8 mouse cellular contexts compared by ENCODE assay signal in the genomic region with DNA sequence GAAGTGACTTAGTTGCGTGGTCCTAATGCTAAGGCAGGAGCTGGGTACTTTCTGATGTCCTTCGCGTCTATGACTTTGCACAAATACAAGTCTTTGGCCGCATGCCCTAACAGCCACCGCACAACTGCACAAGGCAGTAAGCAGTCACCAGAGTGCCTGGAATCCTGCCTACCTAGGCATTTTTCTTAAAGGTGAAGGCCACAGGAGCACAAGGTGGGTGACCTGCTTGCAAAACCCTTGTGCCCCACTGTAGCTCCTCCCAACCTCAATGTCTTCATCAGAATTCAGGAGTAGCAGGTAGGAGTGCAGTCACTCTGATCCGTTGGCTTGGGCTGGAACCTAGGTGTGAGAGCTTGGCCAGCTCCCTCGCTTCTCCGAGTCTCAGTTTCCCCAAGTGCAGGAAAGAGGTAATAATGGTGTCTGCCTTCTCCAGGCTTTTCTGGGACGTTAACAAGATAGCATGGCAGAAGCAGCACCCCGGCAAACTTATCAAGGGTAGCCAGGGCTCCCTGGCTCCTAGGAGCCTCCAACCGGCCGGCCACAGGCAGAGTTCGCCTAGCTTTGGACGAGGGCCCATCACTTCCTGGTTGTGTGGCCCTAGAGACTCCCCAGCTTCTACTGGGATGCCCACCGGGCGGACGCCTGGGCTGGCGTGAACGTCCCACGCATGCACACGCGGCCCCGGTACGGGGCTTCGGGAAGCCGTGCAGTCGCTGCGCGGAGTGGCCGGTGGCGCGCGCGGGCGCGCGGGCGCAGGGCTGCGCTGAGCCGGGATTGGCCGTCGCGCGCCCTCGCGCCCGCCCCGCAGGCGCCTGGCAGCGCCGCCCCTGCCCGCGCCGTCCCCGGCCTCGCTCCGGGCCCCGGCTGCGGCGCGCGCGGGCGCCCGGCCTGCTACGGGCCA. TPM values are rescaled to one million over a fixed set of nuclear protein-coding genes. Genes with fewer than 3 reads are reported as not detected.
DNase-seq lines count a peak whose midpoint lies in the region; ATAC-seq and TF ChIP-seq lines count a peak whose summit lies in the region.

No protein-coding gene starts in this region.

- peak overlapping the region; percentile 24; the same call in 1 of the 2 replicates for H3K27ac ChIP-seq in cortical plate, adult 2 months (ENCODE audit: insufficient read depth, low read length)
- peak overlapping the region; percentile 96 for H3K27ac ChIP-seq in intestine, embryonic 16.5 days (ENCODE audit: low read length)
- peak overlapping the region; percentile 57 for H3K27ac ChIP-seq in midbrain, postnatal 0 days (ENCODE audit: low read depth, low read length)
- H3K27ac ChIP-seq in stomach, embryonic 16.5 days (ENCODE audit: low read length), result peak overlapping the region; percentile 97

- no peak for TF ChIP-seq CTCF in cortical plate, adult 2 months (IDR thresholded peaks at IDR 0.05; ENCODE audit: extremely low read depth, insufficient read depth, low read length)
- no peak for TF ChIP-seq CTCF in midbrain, postnatal 0 days (IDR thresholded peaks at IDR 0.05)

- H3K4me2 ChIP-seq in intestine, embryonic 16.5 days (ENCODE audit: low read depth, low read length), result peak overlapping the region; percentile 91
- H3K4me2 ChIP-seq in midbrain, postnatal 0 days (ENCODE audit: low read depth, low read length, poor library complexity, severe bottlenecking), result peak overlapping the region; percentile 90
- peak overlapping the region; percentile 74 for H3K4me2 ChIP-seq in stomach, embryonic 16.5 days (ENCODE audit: low read depth, low read length)

- H3K9me3 ChIP-seq in intestine, embryonic 16.5 days (ENCODE audit: control insufficient read depth, low read length), result no peaks in the 10 kb centered on the region
- H3K9me3 ChIP-seq in midbrain, postnatal 0 days (ENCODE audit: low read length), result no peaks in the 10 kb centered on the region
- H3K9me3 ChIP-seq in stomach, embryonic 16.5 days (replicated peaks; ENCODE audit: control insufficient read depth, low read length), result no peaks in the 10 kb centered on the region

- peak overlapping the region; percentile 51 for H3K4me3 ChIP-seq in cortical plate, adult 2 months (ENCODE audit: insufficient read depth, low read length)
- H3K4me3 ChIP-seq in intestine, embryonic 16.5 days (ENCODE audit: low read length), result peak overlapping the region; percentile 88
- H3K4me3 ChIP-seq in midbrain, postnatal 0 days (ENCODE audit: low read depth, low read length), result peak overlapping the region; percentile 90
- H3K4me3 ChIP-seq in stomach, embryonic 16.5 days (replicated peaks; ENCODE audit: low read length), result peak overlapping the region; percentile 82

- peak overlapping the region; percentile 91 for H3K9ac ChIP-seq in intestine, embryonic 16.5 days (ENCODE audit: low read depth, low read length)
- H3K9ac ChIP-seq in midbrain, postnatal 0 days (replicated peaks; ENCODE audit: low read length, poor library complexity, severe bottlenecking), result peak overlapping the region; percentile 97
- peak overlapping the region; percentile 97 for H3K9ac ChIP-seq in stomach, embryonic 16.5 days (ENCODE audit: low read length)

- H3K4me1 ChIP-seq in cortical plate, adult 2 months (ENCODE audit: control insufficient read depth, insufficient read depth, low read length), result peaks cover 5% of the 10 kb centered on the region; the same call in 1 of the 2 replicates
- peaks cover 28% of the 10 kb centered on the region for H3K4me1 ChIP-seq in intestine, embryonic 16.5 days (ENCODE audit: control insufficient read depth, insufficient read depth, low read length)
- peaks cover 12% of the 10 kb centered on the region; the same call in 1 of the 2 replicates for H3K4me1 ChIP-seq in midbrain, postnatal 0 days (ENCODE audit: insufficient read depth, low read length)
- H3K4me1 ChIP-seq in stomach, embryonic 16.5 days (ENCODE audit: control insufficient read depth, insufficient read depth, low read length), result peaks cover 26% of the 10 kb centered on the region

- 0 out of 2 replicates have a peak, but pooled peaks cover 8% of the 10 kb centered on the region for H3K36me3 ChIP-seq in intestine, embryonic 16.5 days (ENCODE audit: control insufficient read depth, insufficient read depth, low read length)
- peaks cover 20% of the 10 kb centered on the region; the same call in 1 of the 2 replicates for H3K36me3 ChIP-seq in midbrain, postnatal 0 days (ENCODE audit: insufficient read depth, low read length)
- H3K36me3 ChIP-seq in stomach, embryonic 16.5 days (ENCODE audit: control insufficient read depth, insufficient read depth, low read length), result no peaks in the 10 kb centered on the region; the same call in 1 of the 2 replicates

- no peaks in the 10 kb centered on the region for H3K27me3 ChIP-seq in intestine, embryonic 16.5 days (replicated peaks; ENCODE audit: control insufficient read depth, insufficient read depth, low read length)
- no peaks in the 10 kb centered on the region for H3K27me3 ChIP-seq in midbrain, postnatal 0 days (ENCODE audit: insufficient read depth, low read length)
- H3K27me3 ChIP-seq in stomach, embryonic 16.5 days (ENCODE audit: control insufficient read depth, insufficient read depth, low read length), result no peaks in the 10 kb centered on the region

- DNase-seq in 3134 (ENCODE audit: extremely low read depth, insufficient read length, low spot score) (peak; percentile 89), liver (peak; percentile 85)
- peak; percentile 53 to 78 for DNase-seq in gastrocnemius, postnatal 4 days (ENCODE audit: low spot score in 2 of 2)
- peak; percentile 88 for DNase-seq in midbrain, postnatal 0 days (ENCODE audit: low spot score)

- TF ChIP-seq POLR2A in cortical plate, adult 2 months (IDR thresholded peaks at IDR 0.05; ENCODE audit: extremely low read depth, insufficient read depth, low read length), result peak; percentile 64; the same call in 1 of the 2 replicates

- peak; percentile 74 for ATAC-seq in activated CD4-positive, CD25-positive, alpha-beta regulatory T cell, adult 4 months
- peak; percentile 83 for ATAC-seq in intestine, embryonic 16.5 days
- peak; percentile 87 for ATAC-seq in midbrain, postnatal 0 days (ENCODE audit: low FRiP score)
- peak; percentile 87 for ATAC-seq in stomach, embryonic 16.5 days (ENCODE audit: insufficient read depth, low FRiP score)

- WGBS in intestine, embryonic 16.5 days, result 4% methylated on average over 61 of the region's 66 CpGs
- WGBS in midbrain, postnatal 0 days, result 5% methylated on average over 61 of the region's 66 CpGs
- 5% methylated on average over 60 of the region's 66 CpGs for WGBS in stomach, embryonic 16.5 days

RNA-seq across cellular contexts. Expression of gene Kmt5a, which starts 5.2 kb away (rescaled TPM):
- 10 to 100 TPM; 23.4 to 26.8 TPM for polyA plus RNA-seq in activated CD4-positive, CD25-positive, alpha-beta regulatory T cell, adult 4 months (2017; shearing (Covaris generic))
- 51.9 and 54.9 TPM in 2 replicates for polyA plus RNA-seq in cortical plate, adult 2 months (2012; rRNA removed)
- total RNA-seq in gastrocnemius, postnatal 4 days (2021), result 10 to 100 TPM; 43.3 to 44.8 TPM
- 50.6 and 54.3 TPM in 2 replicates for polyA plus RNA-seq in intestine, embryonic 16.5 days (2015; fragmentation: Nextera tagmentation; extraction: Ambion mirVana)
- total RNA-seq in midbrain, postnatal 0 days (2014; rRNA removed), result 27.4 and 39.0 TPM in 2 replicates
- 13.3 and 15.3 TPM in 2 replicates for polyA plus RNA-seq in midbrain, postnatal 0 days (2015; fragmentation: Nextera tagmentation; extraction: Ambion mirVana)
- polyA plus RNA-seq in stomach, embryonic 16.5 days (2015; fragmentation: Nextera tagmentation; extraction: Ambion mirVana), result 50.4 and 51.7 TPM in 2 replicates

RNA-seq across cellular contexts. Expression of gene Sbno1, which starts 19.1 kb away (rescaled TPM):
- 100 to 1,000 TPM; 135 to 152 TPM for polyA plus RNA-seq in activated CD4-positive, CD25-positive, alpha-beta regulatory T cell, adult 4 months (2017; shearing (Covaris generic))
- polyA plus RNA-seq in cortical plate, adult 2 months (2012; rRNA removed), result 56.4 and 57.2 TPM in 2 replicates
- 10 to 100 TPM; 50.3 to 57.9 TPM for total RNA-seq in gastrocnemius, postnatal 4 days (2021)
- 78.6 and 83.7 TPM in 2 replicates for polyA plus RNA-seq in intestine, embryonic 16.5 days (2015; fragmentation: Nextera tagmentation; extraction: Ambion mirVana)
- 41.0 and 54.5 TPM in 2 replicates for total RNA-seq in midbrain, postnatal 0 days (2014; rRNA removed)
- polyA plus RNA-seq in midbrain, postnatal 0 days (2015; fragmentation: Nextera tagmentation; extraction: Ambion mirVana), result 68.9 and 80.4 TPM in 2 replicates
- 70.4 and 76.1 TPM in 2 replicates for polyA plus RNA-seq in stomach, embryonic 16.5 days (2015; fragmentation: Nextera tagmentation; extraction: Ambion mirVana)

RNA-seq across cellular contexts. Expression of gene Rilpl2, which starts 33.3 kb away (rescaled TPM):
- polyA plus RNA-seq in activated CD4-positive, CD25-positive, alpha-beta regulatory T cell, adult 4 months (2017; shearing (Covaris generic)), result 10 to 100 TPM; 69.3 to 73.3 TPM
- 26.9 and 27.1 TPM in 2 replicates for polyA plus RNA-seq in cortical plate, adult 2 months (2012; rRNA removed)
- 10 to 100 TPM; 10.3 to 12.8 TPM for total RNA-seq in gastrocnemius, postnatal 4 days (2021)
- polyA plus RNA-seq in intestine, embryonic 16.5 days (2015; fragmentation: Nextera tagmentation; extraction: Ambion mirVana), result 55.1 and 55.4 TPM in 2 replicates
- total RNA-seq in midbrain, postnatal 0 days (2014; rRNA removed), result 32.3 and 38.6 TPM in 2 replicates
- polyA plus RNA-seq in midbrain, postnatal 0 days (2015; fragmentation: Nextera tagmentation; extraction: Ambion mirVana), result 33.8 and 34.3 TPM in 2 replicates
- 27.4 and 32.0 TPM in 2 replicates for polyA plus RNA-seq in stomach, embryonic 16.5 days (2015; fragmentation: Nextera tagmentation; extraction: Ambion mirVana)

RNA-seq across cellular contexts. Expression of gene Snrnp35, which starts 38.0 kb away (rescaled TPM):
- polyA plus RNA-seq in activated CD4-positive, CD25-positive, alpha-beta regulatory T cell, adult 4 months (2017; shearing (Covaris generic)), result 10 to 100 TPM in 1 of 2 experiments, 1 to 10 TPM in 1; 5.0 to 12.3 TPM
- 11.5 TPM in 2 replicates for polyA plus RNA-seq in cortical plate, adult 2 months (2012; rRNA removed)
- 10 to 100 TPM; 26.7 to 32.0 TPM for total RNA-seq in gastrocnemius, postnatal 4 days (2021)
- polyA plus RNA-seq in intestine, embryonic 16.5 days (2015; fragmentation: Nextera tagmentation; extraction: Ambion mirVana), result 20.1 and 20.9 TPM in 2 replicates
- total RNA-seq in midbrain, postnatal 0 days (2014; rRNA removed), result 5.2 and 10.7 TPM in 2 replicates
- 10.1 and 13.0 TPM in 2 replicates for polyA plus RNA-seq in midbrain, postnatal 0 days (2015; fragmentation: Nextera tagmentation; extraction: Ambion mirVana)
- polyA plus RNA-seq in stomach, embryonic 16.5 days (2015; fragmentation: Nextera tagmentation; extraction: Ambion mirVana), result 22.0 and 24.3 TPM in 2 replicates

Comparison
In these comparisons a context has a peak if more than half of its experiments do, and no peak if none do; other contexts are left out.
1. Peak in every context shown above with its lines: DNase-seq, ATAC-seq, H3K4me3 ChIP-seq and H3K27ac ChIP-seq.
2. H3K27ac ChIP-seq: peak in every context shown above with its lines; median percentile 97 in stomach, embryonic 16.5 days; 96 in intestine, embryonic 16.5 days; 57 in midbrain, postnatal 0 days; 24 in cortical plate, adult 2 months.